Mouse (Mus musculus) kidney, embryonic 14.5 days (tissue): ENCODE data around the gene Ttll7. TPM values are rescaled to one million over a fixed set of nuclear protein-coding genes. Genes with fewer than 3 reads are reported as not detected.
A peak's percentile ranks its signal among the peaks of the same experiment; 100 is the strongest.

Source experiments
- ATAC-seq: fragments of 200-750 bp; cut with Nextera tagmentation; 2 replicates; pipeline ENCODE4 v1.8.0; 2017; ENCODE audit warnings: moderate number of reproducible peaks, mild to moderate bottlenecking, moderate TSS enrichment, moderate library complexity; ENCODE audit not compliant: low FRiP score, low TSS enrichment
- H3K27ac ChIP-seq: fragments of 300-500 bp; sonication (generic); 2 replicates; pipeline ENCODE4 v1.5.1; 2014; ENCODE audit warnings: low read depth, mild to moderate bottlenecking, low read length, moderate library complexity, mixed read lengths
- H3K27me3 ChIP-seq: fragments of 300-500 bp; sonication (generic); 2 replicates; pipeline ENCODE4 v1.6.1; 2014; ENCODE audit warnings: mild to moderate bottlenecking, low read length; ENCODE audit not compliant: control insufficient read depth, insufficient read depth
- H3K36me3 ChIP-seq: fragments of 300-500 bp; sonication (generic); 2 replicates; pipeline ENCODE4 v1.6.1; 2014; ENCODE audit warnings: low read length, mixed read lengths; ENCODE audit not compliant: control insufficient read depth, insufficient read depth
- H3K4me1 ChIP-seq: fragments of 300-500 bp; sonication (generic); 2 replicates; pipeline ENCODE4 v1.6.1; 2014; ENCODE audit warnings: low read length, mixed read lengths; ENCODE audit not compliant: control insufficient read depth, insufficient read depth
- H3K4me2 ChIP-seq: fragments of 300-500 bp; sonication (generic); replicated peaks from 2 replicates; pipeline ENCODE4 v1.6.1; 2014; ENCODE audit warnings: low read depth, mild to moderate bottlenecking, low read length
- H3K4me3 ChIP-seq: fragments of 300-500 bp; sonication (generic); 2 replicates; pipeline ENCODE4 v1.5.1; 2014; ENCODE audit warnings: mild to moderate bottlenecking, low read length
- H3K9ac ChIP-seq: fragments of 300-500 bp; sonication (generic); 2 replicates; pipeline ENCODE4 v1.6.1; 2014; ENCODE audit warnings: low read depth, mild to moderate bottlenecking, low read length, moderate library complexity
- H3K9me3 ChIP-seq: fragments of 300-500 bp; sonication (generic); 2 replicates; pipeline ENCODE4 v1.6.1; 2016; ENCODE audit warnings: low read length; ENCODE audit not compliant: control insufficient read depth
- WGBS: fragments of 180-500 bp; shearing (Covaris S2); extraction: QIAGEN DNeasy Blood & Tissue Kit; methylation state at CpG from one replicate; pipeline ENCODE4 v1.1.7; 2014; 5-methylcytosine and 5-hydroxymethylcytosine counted together
- polyA plus RNA-seq: library from polyadenylated mRNA; unstranded; fragments of >200 nt; fragmentation: Nextera tagmentation; extraction: Ambion mirVana; gene quantifications from 2 replicates; pipeline ENCODE4 v1.2.1, GENCODE M21; 2014

The Ttll7 gene
- polyA plus RNA-seq, 1 experiment from 2014 or later: 1.7 TPM

- ATAC-seq: no peak
- no peaks in the 10 kb centered on the region for H3K9me3 ChIP-seq
- no peak overlapping the region for H3K4me3 ChIP-seq
- WGBS: 82% methylated on average over 6 of the region's 6 CpGs
- no peak overlapping the region for H3K9ac ChIP-seq
- no peaks in the 10 kb centered on the region for H3K36me3 ChIP-seq
- H3K4me1 ChIP-seq: no peaks in the 10 kb centered on the region
- no peak overlapping the region for H3K27ac ChIP-seq
- no peak overlapping the region for H3K4me2 ChIP-seq
- H3K27me3 ChIP-seq: no peaks in the 10 kb centered on the region
These were observed 75.3 kb downstream of the Ttll7 start for GRCm38 (mm10) chr3:146927311-146928015.

- Histone ChIP-seq H3K4me1 (no peaks in the 10 kb centered on the region), H3K9ac (no peak overlapping the region), H3K9me3 (no peaks in the 10 kb centered on the region), H3K4me3 (no peak overlapping the region), H3K36me3 (no peaks in the 10 kb centered on the region), H3K27ac (no peak overlapping the region), H3K4me2 (no peak overlapping the region), H3K27me3 (no peaks in the 10 kb centered on the region)
- 87% methylated on average over 7 of the region's 7 CpGs for WGBS
- ATAC-seq: no peak
These were observed 76.0 kb downstream of the Ttll7 start for GRCm38 (mm10) chr3:146928141-146928540.

GRCm38 (mm10) chr3:146929011-146929410 lies 76.8 kb downstream of the Ttll7 start:
- H3K9ac ChIP-seq: no peak overlapping the region
- no peak overlapping the region for H3K4me3 ChIP-seq
- H3K4me2 ChIP-seq: no peak overlapping the region
- no peak overlapping the region for H3K27ac ChIP-seq
- ATAC-seq: no peak
- H3K9me3 ChIP-seq: no peaks in the 10 kb centered on the region
- H3K36me3 ChIP-seq: no peaks in the 10 kb centered on the region
- 60% methylated on average over 5 of the region's 5 CpGs for WGBS
- no peaks in the 10 kb centered on the region for H3K27me3 ChIP-seq
- H3K4me1 ChIP-seq: no peaks in the 10 kb centered on the region

GRCm38 (mm10) chr3:146931190-146931589 lies 79.0 kb downstream of the Ttll7 start:
- WGBS: 93% methylated on average over 9 of the region's 9 CpGs
- Histone ChIP-seq H3K36me3 (no peaks in the 10 kb centered on the region), H3K4me1 (no peaks in the 10 kb centered on the region), H3K4me3 (no peak overlapping the region), H3K27ac (no peak overlapping the region), H3K9me3 (no peaks in the 10 kb centered on the region), H3K4me2 (no peak overlapping the region), H3K27me3 (no peaks in the 10 kb centered on the region), H3K9ac (no peak overlapping the region)
- ATAC-seq: no peak

- Histone ChIP-seq H3K36me3 (no peaks in the 10 kb centered on the region), H3K9ac (no peak overlapping the region), H3K27me3 (no peaks in the 10 kb centered on the region), H3K4me1 (no peaks in the 10 kb centered on the region), H3K4me3 (no peak overlapping the region), H3K27ac (no peak overlapping the region), H3K9me3 (no peaks in the 10 kb centered on the region), H3K4me2 (no peak overlapping the region)
- no peak for ATAC-seq
- WGBS: 75% methylated on average over 5 of the region's 5 CpGs
These were observed 80.3 kb downstream of the Ttll7 start for GRCm38 (mm10) chr3:146932506-146932905.

DNA sequence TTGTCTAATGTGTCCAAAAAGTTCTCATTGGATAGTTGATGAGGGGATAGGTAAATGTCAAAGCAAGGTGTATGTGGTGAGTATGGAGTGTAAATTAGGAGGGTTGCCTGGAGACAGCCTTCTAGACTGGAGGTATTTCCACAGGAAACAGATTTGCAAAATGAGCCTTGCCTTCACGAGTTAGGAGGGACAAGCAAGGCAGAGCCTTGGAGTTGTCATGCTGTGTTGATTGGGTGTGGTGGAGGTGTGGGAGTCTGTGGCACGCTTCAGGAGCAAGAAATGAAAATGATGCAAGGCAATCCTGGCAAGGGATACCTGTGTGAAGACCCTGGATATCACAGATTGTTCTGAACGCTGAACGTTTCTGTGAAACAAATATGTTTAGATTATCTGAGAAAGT lies 84.7 kb downstream of the Ttll7 start:
- WGBS: 77% methylated on average over 4 of the region's 4 CpGs
- ATAC-seq: no peak
- no peak overlapping the region for H3K4me3 ChIP-seq

DNA sequence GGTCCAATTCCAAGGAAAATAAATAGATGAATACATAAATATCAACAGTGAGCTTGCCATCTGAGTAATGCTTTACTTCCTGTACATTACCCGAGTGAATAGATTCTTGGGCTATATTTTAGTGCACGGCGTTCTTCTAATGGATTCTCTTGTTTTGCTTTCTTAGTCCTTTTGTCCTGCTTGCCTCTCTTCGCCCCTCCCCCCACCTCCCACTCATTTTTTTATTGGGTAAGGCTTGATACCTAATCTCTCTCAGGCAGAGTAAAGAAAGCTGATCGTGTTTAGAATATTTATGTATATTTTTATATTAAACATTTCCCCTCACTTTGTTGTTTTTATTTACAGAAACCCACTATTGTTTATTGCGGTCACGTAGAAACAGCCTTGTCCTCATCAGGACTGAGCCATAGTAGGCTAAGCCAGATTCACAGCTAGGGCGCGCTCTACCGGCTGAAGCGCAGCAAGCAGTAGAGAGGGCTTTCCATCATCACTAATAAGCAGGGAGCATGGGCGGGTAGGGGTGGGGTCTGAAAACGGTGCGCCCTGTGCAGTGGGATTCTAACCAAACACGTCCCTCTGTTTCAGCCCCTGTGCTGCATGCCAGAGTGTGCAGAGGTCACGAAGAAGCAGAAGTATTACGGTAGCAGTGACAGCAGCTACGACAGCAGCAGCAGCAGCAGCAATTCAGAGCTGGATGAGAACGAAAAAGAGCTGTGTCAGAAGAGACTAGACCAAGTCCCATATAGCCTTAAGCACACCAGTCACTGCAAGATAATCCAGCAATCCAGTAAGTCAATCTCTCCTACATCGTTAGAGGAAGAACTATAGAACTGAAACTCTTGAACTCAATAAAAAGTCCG lies 87.5 kb downstream of the Ttll7 start:
- 24% methylated on average over 21 of the region's 21 CpGs for WGBS
- ATAC-seq: peak; percentile 90; the same call in 1 of the 2 replicates

More for the DNA sequence above, 84.7 kb downstream of the Ttll7 start:
- Histone ChIP-seq H3K4me1 (no peaks in the 10 kb centered on the region), H3K9me3 (no peaks in the 10 kb centered on the region), H3K4me2 (no peak overlapping the region), H3K27me3 (no peaks in the 10 kb centered on the region), H3K9ac (no peak overlapping the region), H3K27ac (no peak overlapping the region), H3K36me3 (no peaks in the 10 kb centered on the region)

GRCm38 (mm10) chr3:146943101-146943500 lies 90.9 kb downstream of the Ttll7 start:
- no peak for ATAC-seq
- no peak overlapping the region for H3K4me2 ChIP-seq
- 96% methylated on average over 2 of the region's 2 CpGs for WGBS
- no peak overlapping the region for H3K4me3 ChIP-seq
- H3K27ac ChIP-seq: no peak overlapping the region
- no peaks in the 10 kb centered on the region for H3K36me3 ChIP-seq
- H3K4me1 ChIP-seq: no peaks in the 10 kb centered on the region
- no peak overlapping the region for H3K9ac ChIP-seq
- H3K27me3 ChIP-seq: no peaks in the 10 kb centered on the region
- H3K9me3 ChIP-seq: no peaks in the 10 kb centered on the region

More for the DNA sequence above, 87.5 kb downstream of the Ttll7 start:
- peak overlapping the region; percentile 31 for H3K4me2 ChIP-seq
- peak overlapping the region; percentile 12; the same call in 1 of the 2 replicates for H3K4me3 ChIP-seq
- no peaks in the 10 kb centered on the region for H3K36me3 ChIP-seq
- no peak overlapping the region for H3K27ac ChIP-seq
- no peak overlapping the region for H3K9ac ChIP-seq
- no peaks in the 10 kb centered on the region for H3K27me3 ChIP-seq
- no peaks in the 10 kb centered on the region for H3K4me1 ChIP-seq
- H3K9me3 ChIP-seq: no peaks in the 10 kb centered on the region

- 25% methylated on average over 2 of the region's 2 CpGs for WGBS
- Histone ChIP-seq H3K4me3 (no peak overlapping the region), H3K27ac (no peak overlapping the region), H3K4me1 (no peaks in the 10 kb centered on the region), H3K36me3 (no peaks in the 10 kb centered on the region), H3K9me3 (no peaks in the 10 kb centered on the region), H3K4me2 (no peak overlapping the region), H3K27me3 (no peaks in the 10 kb centered on the region), H3K9ac (no peak overlapping the region)
- 0 out of 2 replicates have a peak, but pooled peaks have one; percentile 16 for ATAC-seq
These were observed 93.2 kb downstream of the Ttll7 start for GRCm38 (mm10) chr3:146945342-146945741.
